Mouse (Mus musculus) forebrain, postnatal 0 days (tissue): ENCODE data around the gene Tmed1. TPM values are rescaled to one million over a fixed set of nuclear protein-coding genes. Genes with fewer than 3 reads are reported as not detected.
"Not testable (repeated sequence)": the region's sequence is repeated elsewhere in the genome, so short reads cannot be mapped to it uniquely, and the experiment has no call there.

Experiments used
- ATAC-seq: fragments of 200-750 bp; cut with Nextera tagmentation; 2 replicates; pipeline ENCODE4 v1.8.0; 2017; ENCODE audit warnings: mild to moderate bottlenecking, moderate library complexity
- DNase-seq: peaks from one replicate; pipeline ENCODE4 v3.0.0-alpha.2; 2015
- H3K27ac ChIP-seq: fragments of 300-500 bp; sonication (generic); 2 replicates; pipeline ENCODE4 v1.5.1; 2014; ENCODE audit warnings: low read depth, mild to moderate bottlenecking, antibody characterized with exemption, low read length, moderate library complexity, mixed read lengths
- H3K27me3 ChIP-seq: fragments of 300-500 bp; sonication (generic); 2 replicates; pipeline ENCODE4 v1.6.1; 2014; ENCODE audit warnings: mild to moderate bottlenecking, low read length, mixed read lengths; ENCODE audit not compliant: insufficient read depth
- H3K36me3 ChIP-seq: fragments of 300-500 bp; sonication (generic); 2 replicates; pipeline ENCODE4 v1.6.1; 2014; ENCODE audit warnings: mild to moderate bottlenecking, moderate library complexity; ENCODE audit not compliant: insufficient read depth
- H3K4me1 ChIP-seq: fragments of 300-500 bp; sonication (generic); 2 replicates; pipeline ENCODE4 v1.6.1; 2014; ENCODE audit warnings: antibody characterized with exemption; ENCODE audit not compliant: insufficient read depth
- H3K4me2 ChIP-seq: fragments of 300-500 bp; sonication (generic); 2 replicates; pipeline ENCODE4 v1.6.1; 2014; ENCODE audit warnings: low read depth, mild to moderate bottlenecking, moderate library complexity
- H3K4me3 ChIP-seq: fragments of 300-500 bp; sonication (generic); 2 replicates; pipeline ENCODE4 v1.5.1; 2014; ENCODE audit warnings: low read depth, low read length, mixed read lengths
- H3K9ac ChIP-seq: fragments of 300-500 bp; sonication (generic); 2 replicates; pipeline ENCODE4 v1.6.1; 2014; ENCODE audit warnings: mild to moderate bottlenecking
- H3K9me3 ChIP-seq: fragments of 300-500 bp; sonication (generic); 2 replicates; pipeline ENCODE4 v1.6.1; 2016; ENCODE audit warnings: low read length
- CTCF ChIP-seq: sonication (generic); IDR thresholded peaks from 2 replicates; pipeline ENCODE4 v1.5.1; 2016; ENCODE audit warnings: antibody characterized with exemption, control low read depth, low read depth
- WGBS: fragments of 180-500 bp; shearing (Covaris S2); extraction: QIAGEN DNeasy Blood & Tissue Kit; methylation state at CpG from one replicate; pipeline ENCODE4 v1.1.7; 2014; 5-methylcytosine and 5-hydroxymethylcytosine counted together
- polyA plus RNA-seq: library from polyadenylated mRNA; unstranded; fragments of >200 nt; fragmentation: Nextera tagmentation; extraction: Ambion mirVana; gene quantifications from 2 replicates; pipeline ENCODE4 v1.2.1, GENCODE M21; 2015
- total RNA-seq: library from RNA; depleted of rRNA; stranded (reverse); fragments of >200 nt; gene quantifications from 2 replicates; pipeline ENCODE4 v1.2.3, GENCODE M21; 2014

Tmed1 gene
- total and polyA plus RNA-seq, 2 experiments from 2014 or later = 44.2 to 51.9 TPM

- H3K27ac ChIP-seq = no peak overlapping the region
- 85% methylated on average over 4 of the region's 4 CpGs for WGBS
- H3K27me3 ChIP-seq = no peaks in the 10 kb centered on the region
- DNase-seq (no peak), ATAC-seq (no peak)
- no peak overlapping the region for H3K4me3 ChIP-seq
- no peak for TF ChIP-seq CTCF
- H3K9ac ChIP-seq = no peak overlapping the region
- H3K4me2 ChIP-seq = no peak overlapping the region
- peaks cover 85% of the 10 kb centered on the region for H3K36me3 ChIP-seq
- H3K4me1 ChIP-seq = no peaks in the 10 kb centered on the region
- H3K9me3 ChIP-seq = no peaks in the 10 kb centered on the region
Observed at GRCm38 (mm10) chr9:21472913-21473312, 37.1 kb downstream of the Tmed1 start.

GRCm38 (mm10) chr9:21469032-21470024, 40.7 kb downstream of the Tmed1 start:
- H3K4me1 ChIP-seq = no peaks in the 10 kb centered on the region
- H3K9ac ChIP-seq = no peak overlapping the region
- H3K36me3 ChIP-seq = peaks cover 71% of the 10 kb centered on the region
- TF ChIP-seq CTCF = peak; percentile 62
- no peak overlapping the region for H3K4me3 ChIP-seq
- no peaks in the 10 kb centered on the region for H3K9me3 ChIP-seq
- H3K27me3 ChIP-seq = no peaks in the 10 kb centered on the region
- 86% methylated on average over 18 of the region's 20 CpGs for WGBS
- H3K27ac ChIP-seq = no peak overlapping the region
- H3K4me2 ChIP-seq = no peak overlapping the region
- DNase-seq (peak; percentile 11), ATAC-seq (no peak)

GRCm38 (mm10) chr9:21464565-21464928, 45.5 kb downstream of the Tmed1 start:
- 94% methylated on average over 7 of the region's 7 CpGs for WGBS
- not testable (repeated sequence) for H3K4me3 ChIP-seq, DNase-seq, ATAC-seq, H3K4me1 ChIP-seq, H3K9ac ChIP-seq, H3K9me3 ChIP-seq, H3K4me2 ChIP-seq, H3K27ac ChIP-seq, H3K27me3 ChIP-seq
- peaks cover 36% of the 10 kb centered on the region for H3K36me3 ChIP-seq

GRCm38 (mm10) chr9:21463766-21464564, 46.1 kb downstream of the Tmed1 start:
- H3K4me1 ChIP-seq = no peaks in the 10 kb centered on the region
- TF ChIP-seq CTCF = no peak
- WGBS = 86% methylated on average over 3 of the region's 3 CpGs
- no peak overlapping the region for H3K9ac ChIP-seq
- no peaks in the 10 kb centered on the region for H3K9me3 ChIP-seq
- H3K4me3 ChIP-seq = no peak overlapping the region
- peaks cover 34% of the 10 kb centered on the region for H3K36me3 ChIP-seq
- DNase-seq = no peak
- no peak overlapping the region for H3K27ac ChIP-seq
- no peaks in the 10 kb centered on the region for H3K27me3 ChIP-seq
- no peak overlapping the region for H3K4me2 ChIP-seq
- ATAC-seq = no peak

- DNase-seq (no peak), ATAC-seq (peak; percentile 32)
- peak overlapping the region; percentile 54; the same call in 1 of the 2 replicates for H3K27ac ChIP-seq
- H3K4me3 ChIP-seq = no peak overlapping the region
- H3K9ac ChIP-seq = no peak overlapping the region
- 68% methylated on average over 5 of the region's 5 CpGs for WGBS
- H3K4me1 ChIP-seq = no peaks in the 10 kb centered on the region
- no peak overlapping the region for H3K4me2 ChIP-seq
- no peak for TF ChIP-seq CTCF
- peaks cover 29% of the 10 kb centered on the region for H3K36me3 ChIP-seq
- no peaks in the 10 kb centered on the region for H3K9me3 ChIP-seq
- no peaks in the 10 kb centered on the region for H3K27me3 ChIP-seq
Observed at GRCm38 (mm10) chr9:21463138-21463590, 46.9 kb downstream of the Tmed1 start.

GRCm38 (mm10) chr9:21460400-21460940, 49.6 kb downstream of the Tmed1 start:
- DNase-seq = no peak

More at GRCm38 (mm10) chr9:21460400-21460940, 49.6 kb downstream of the Tmed1 start:
- Histone ChIP-seq H3K4me2 (no peak overlapping the region), H3K36me3 (peaks cover 10% of the 10 kb centered on the region), H3K9me3 (no peaks in the 10 kb centered on the region), H3K4me3 (no peak overlapping the region), H3K4me1 (no peaks in the 10 kb centered on the region), H3K9ac (no peak overlapping the region), H3K27me3 (no peaks in the 10 kb centered on the region), H3K27ac (no peak overlapping the region)
- 95% methylated on average over 3 of the region's 3 CpGs for WGBS
- no peak for ATAC-seq
- no peak for TF ChIP-seq CTCF
